Mouse (Mus musculus): ENCODE data around the gene Folr1. TPM values are rescaled to one million over a fixed set of nuclear protein-coding genes. Genes with fewer than 3 reads are reported as not detected.
A peak's percentile ranks its signal among the peaks of the same experiment; 100 is the strongest.

The Folr1 gene
- 0.51 and 0.76 TPM in 2 replicates for polyA plus RNA-seq (2012; rRNA removed)

- Histone ChIP-seq H3K36me3 (ENCODE audit: control insufficient read depth, insufficient read depth, low read length) (no peaks in the 10 kb centered on the region), H3K4me1 (ENCODE audit: control insufficient read depth, insufficient read depth, insufficient read length) (no peaks in the 10 kb centered on the region), H3K27ac (ENCODE audit: insufficient read depth, low read length) (no peak within 1 kb of the TSS), H3K4me3 (ENCODE audit: extremely low read depth, insufficient read depth, insufficient read length) (no peak within 1 kb of the TSS), H3K27me3 (ENCODE audit: control insufficient read depth, insufficient read depth, low read length) (no peaks in the 10 kb centered on the region)
- 79% methylated on average over 2 of the region's 2 CpGs for WGBS
- no peak for TF ChIP-seq POLR2A (IDR thresholded peaks at IDR 0.05; ENCODE audit: low read depth, low read length)
- TF ChIP-seq CTCF (IDR thresholded peaks at IDR 0.05; ENCODE audit: extremely low read depth, insufficient read depth, insufficient read length, insufficient replicate concordance): no peak
- DNase-seq (ENCODE audit: low read depth in 1 of 2, low spot score in 2 of 2): no peak
These were observed at the start of gene Folr1 for GRCm38 (mm10) chr7:101870629-101871028. Gene Folr1, minus strand, starts transcription at chr7:101870788.

GRCm38 (mm10) chr7:101918071-101918470 lies 47.5 kb upstream of the Folr1 start:
- H3K27me3 ChIP-seq (ENCODE audit: control insufficient read depth, insufficient read depth, low read length): no peaks in the 10 kb centered on the region
- H3K27ac ChIP-seq (ENCODE audit: insufficient read depth, low read length): no peak overlapping the region
- WGBS: 48% methylated on average over 1 of the region's 1 CpGs
- peaks cover 3% of the 10 kb centered on the region for H3K36me3 ChIP-seq (ENCODE audit: control insufficient read depth, insufficient read depth, low read length)
- no peaks in the 10 kb centered on the region for H3K4me1 ChIP-seq (ENCODE audit: control insufficient read depth, insufficient read depth, insufficient read length)
- DNase-seq (ENCODE audit: low read depth in 1 of 2, low spot score in 2 of 2): peak in 1 of 2 experiments; percentile 51
- no peak overlapping the region for H3K4me3 ChIP-seq (ENCODE audit: extremely low read depth, insufficient read depth, insufficient read length)
- TF ChIP-seq POLR2A (IDR thresholded peaks at IDR 0.05; ENCODE audit: low read depth, low read length): no peak
- TF ChIP-seq CTCF (IDR thresholded peaks at IDR 0.05; ENCODE audit: extremely low read depth, insufficient read depth, insufficient read length, insufficient replicate concordance): peak; percentile 63; the same call in 1 of the 2 replicates

- TF ChIP-seq CTCF (IDR thresholded peaks at IDR 0.05; ENCODE audit: extremely low read depth, insufficient read depth, insufficient read length, insufficient replicate concordance) (no peak), POLR2A (IDR thresholded peaks at IDR 0.05; ENCODE audit: low read depth, low read length) (no peak)
- 79% methylated on average over 3 of the region's 3 CpGs for WGBS
- Histone ChIP-seq H3K36me3 (ENCODE audit: control insufficient read depth, insufficient read depth, low read length) (peaks cover 20% of the 10 kb centered on the region), H3K4me3 (ENCODE audit: extremely low read depth, insufficient read depth, insufficient read length) (no peak overlapping the region), H3K4me1 (ENCODE audit: control insufficient read depth, insufficient read depth, insufficient read length) (0 out of 2 replicates have a peak, but pooled peaks cover under 1% of the 10 kb centered on the region), H3K27ac (ENCODE audit: insufficient read depth, low read length) (no peak overlapping the region), H3K27me3 (ENCODE audit: control insufficient read depth, insufficient read depth, low read length) (no peaks in the 10 kb centered on the region)
- no peak for DNase-seq (ENCODE audit: low read depth in 1 of 2, low spot score in 2 of 2)
These were observed 41.4 kb upstream of the Folr1 start for GRCm38 (mm10) chr7:101911982-101912381.

- H3K4me1 ChIP-seq (ENCODE audit: control insufficient read depth, insufficient read depth, insufficient read length): peaks cover 4% of the 10 kb centered on the region; the same call in 1 of the 2 replicates
- peaks cover 20% of the 10 kb centered on the region for H3K36me3 ChIP-seq (ENCODE audit: control insufficient read depth, insufficient read depth, low read length)
- no peak for DNase-seq (ENCODE audit: low read depth in 1 of 2, low spot score in 2 of 2)
- no peak overlapping the region for H3K4me3 ChIP-seq (ENCODE audit: extremely low read depth, insufficient read depth, insufficient read length)
- WGBS: 90% methylated on average over 4 of the region's 4 CpGs
- TF ChIP-seq POLR2A (IDR thresholded peaks at IDR 0.05; ENCODE audit: low read depth, low read length): no peak
- no peak for TF ChIP-seq CTCF (IDR thresholded peaks at IDR 0.05; ENCODE audit: extremely low read depth, insufficient read depth, insufficient read length, insufficient replicate concordance)
- H3K27me3 ChIP-seq (ENCODE audit: control insufficient read depth, insufficient read depth, low read length): no peaks in the 10 kb centered on the region
- H3K27ac ChIP-seq (ENCODE audit: insufficient read depth, low read length): no peak overlapping the region
These were observed 39.5 kb upstream of the Folr1 start for GRCm38 (mm10) chr7:101910138-101910537.

GRCm38 (mm10) chr7:101908367-101908766 lies 37.8 kb upstream of the Folr1 start:
- no peak for DNase-seq (ENCODE audit: low read depth in 1 of 2, low spot score in 2 of 2)
- Histone ChIP-seq H3K27me3 (ENCODE audit: control insufficient read depth, insufficient read depth, low read length) (no peaks in the 10 kb centered on the region), H3K36me3 (ENCODE audit: control insufficient read depth, insufficient read depth, low read length) (peaks cover 17% of the 10 kb centered on the region), H3K4me3 (ENCODE audit: extremely low read depth, insufficient read depth, insufficient read length) (no peak overlapping the region), H3K4me1 (ENCODE audit: control insufficient read depth, insufficient read depth, insufficient read length) (peaks cover 4% of the 10 kb centered on the region; the same call in 1 of the 2 replicates), H3K27ac (ENCODE audit: insufficient read depth, low read length) (peak overlapping the region; percentile 20; the same call in 1 of the 2 replicates)
- TF ChIP-seq POLR2A (IDR thresholded peaks at IDR 0.05; ENCODE audit: low read depth, low read length) (no peak), CTCF (IDR thresholded peaks at IDR 0.05; ENCODE audit: extremely low read depth, insufficient read depth, insufficient read length, insufficient replicate concordance) (no peak)
- WGBS: 44% methylated on average over 4 of the region's 4 CpGs

GRCm38 (mm10) chr7:101906696-101907095 lies 36.1 kb upstream of the Folr1 start:
- TF ChIP-seq CTCF (IDR thresholded peaks at IDR 0.05; ENCODE audit: extremely low read depth, insufficient read depth, insufficient read length, insufficient replicate concordance) (no peak), POLR2A (IDR thresholded peaks at IDR 0.05; ENCODE audit: low read depth, low read length) (no peak)
- DNase-seq (ENCODE audit: low read depth in 1 of 2, low spot score in 2 of 2): no peak
- Histone ChIP-seq H3K4me3 (ENCODE audit: extremely low read depth, insufficient read depth, insufficient read length) (peak overlapping the region; percentile 82; the same call in 1 of the 2 replicates), H3K4me1 (ENCODE audit: control insufficient read depth, insufficient read depth, insufficient read length) (peaks cover 4% of the 10 kb centered on the region; the same call in 1 of the 2 replicates), H3K27me3 (ENCODE audit: control insufficient read depth, insufficient read depth, low read length) (no peaks in the 10 kb centered on the region), H3K27ac (ENCODE audit: insufficient read depth, low read length) (peak overlapping the region; percentile 32; the same call in 1 of the 2 replicates), H3K36me3 (ENCODE audit: control insufficient read depth, insufficient read depth, low read length) (peaks cover 8% of the 10 kb centered on the region)
- 5% methylated on average over 8 of the region's 8 CpGs for WGBS

- Histone ChIP-seq H3K36me3 (ENCODE audit: control insufficient read depth, insufficient read depth, low read length) (peaks cover 8% of the 10 kb centered on the region), H3K27ac (ENCODE audit: insufficient read depth, low read length) (peak within 1 kb of the TSS; percentile 97), H3K4me1 (ENCODE audit: control insufficient read depth, insufficient read depth, insufficient read length) (peaks cover 4% of the 10 kb centered on the region; the same call in 1 of the 2 replicates), H3K27me3 (ENCODE audit: control insufficient read depth, insufficient read depth, low read length) (no peaks in the 10 kb centered on the region), H3K4me3 (ENCODE audit: extremely low read depth, insufficient read depth, insufficient read length) (peak within 1 kb of the TSS; percentile 82)
- WGBS: 2% methylated on average over 11 of the region's 11 CpGs
- DNase-seq (ENCODE audit: low read depth in 1 of 2, low spot score in 2 of 2): no peak
- no peak for TF ChIP-seq CTCF (IDR thresholded peaks at IDR 0.05; ENCODE audit: extremely low read depth, insufficient read depth, insufficient read length, insufficient replicate concordance)
- TF ChIP-seq POLR2A (IDR thresholded peaks at IDR 0.05; ENCODE audit: low read depth, low read length): no peak
These were observed 35.7 kb upstream of the Folr1 start, which contains the start of gene Tomt for GRCm38 (mm10) chr7:101906287-101906681. Gene Tomt, minus strand, starts transcription at chr7:101906359.
